Mouse (Mus musculus) olfactory bulb, adult 2 months (tissue): ENCODE data around the gene Ptpn6. TPM values are rescaled to one million over a fixed set of nuclear protein-coding genes. Genes with fewer than 3 reads are reported as not detected.

Experiments
- H3K27ac ChIP-seq: fragments of 200-500 bp; 2 replicates; pipeline ENCODE4 v1.5.1; 2012; ENCODE audit warnings: low read depth, low read length; ENCODE audit not compliant: insufficient read depth
- H3K4me1 ChIP-seq: fragments of 200-500 bp; 2 replicates; pipeline ENCODE4 v1.6.1; 2012; ENCODE audit warnings: low read length; ENCODE audit not compliant: control insufficient read depth, insufficient read depth
- H3K4me3 ChIP-seq: fragments of 200-500 bp; 2 replicates; pipeline ENCODE4 v1.5.1; 2012; ENCODE audit warnings: mild to moderate bottlenecking, low read depth, low read length, moderate library complexity; ENCODE audit not compliant: insufficient read depth
- CTCF ChIP-seq: fragments of 200-500 bp; IDR thresholded peaks from 2 replicates; pipeline ENCODE4 v1.5.1; 2012; ENCODE audit warnings: low read depth, mild to moderate bottlenecking, low read length, moderate library complexity; ENCODE audit not compliant: insufficient read depth
- POLR2A ChIP-seq: fragments of 200-500 bp; IDR thresholded peaks from 2 replicates; pipeline ENCODE4 v1.6.1; 2012; ENCODE audit warnings: mild to moderate bottlenecking, low read depth, low read length, moderate library complexity; ENCODE audit not compliant: insufficient read depth
- WGBS: fragments of 180-500 bp; shearing (Covaris S2); methylation state at CpG from one replicate; pipeline ENCODE4 v1.1.7; 2018; 5-methylcytosine and 5-hydroxymethylcytosine counted together
- polyA plus RNA-seq: library from polyadenylated mRNA; stranded (reverse); fragments of >200 nt; gene quantifications from 2 replicates; pipeline ENCODE4 v1.2.4, GENCODE M21; 2012; ENCODE audit warnings: low replicate concordance; ENCODE audit not compliant: missing spikeins, insufficient read depth, insufficient read length

Gene Ptpn6
- polyA plus RNA-seq, result not detected in 2 replicates

GRCm38 (mm10) chr6:124738511-124739023 is at the start of gene Ptpn6:
TSS of gene Ptpn6 (minus strand) at chr6:124738714.
- peaks cover 25% of the 10 kb centered on the region for H3K4me1 ChIP-seq
- WGBS, result 40% methylated on average over 15 of the region's 15 CpGs

GRCm38 (mm10) chr6:124787722-124788121 is 49.2 kb upstream of the Ptpn6 start:
- no peak for TF ChIP-seq CTCF
- no peak for TF ChIP-seq POLR2A
- Histone ChIP-seq H3K4me3 (no peak overlapping the region), H3K4me1 (no peaks in the 10 kb centered on the region), H3K27ac (no peak overlapping the region)
- 80% methylated on average over 10 of the region's 10 CpGs for WGBS

More at GRCm38 (mm10) chr6:124738511-124739023, at the start of gene Ptpn6:
- no peak for TF ChIP-seq CTCF
- TF ChIP-seq POLR2A, result no peak
- Histone ChIP-seq H3K27ac (no peak within 1 kb of the TSS), H3K4me3 (no peak within 1 kb of the TSS)

GRCm38 (mm10) chr6:124786756-124787420 is 48.4 kb upstream of the Ptpn6 start:
- 47% methylated on average over 8 of the region's 8 CpGs for WGBS

GRCm38 (mm10) chr6:124782436-124782835 is 43.9 kb upstream of the Ptpn6 start:
- TF ChIP-seq CTCF (no peak), POLR2A (no peak)
- no peak overlapping the region for H3K27ac ChIP-seq
- peaks cover 18% of the 10 kb centered on the region for H3K4me1 ChIP-seq
- H3K4me3 ChIP-seq, result no peak overlapping the region
- WGBS, result 24% methylated on average over 6 of the region's 6 CpGs

More at GRCm38 (mm10) chr6:124786756-124787420, 48.4 kb upstream of the Ptpn6 start:
- H3K27ac ChIP-seq, result no peak overlapping the region
- peaks cover 4% of the 10 kb centered on the region; the same call in 1 of the 2 replicates for H3K4me1 ChIP-seq
- no peak overlapping the region for H3K4me3 ChIP-seq
- TF ChIP-seq CTCF, result no peak
- TF ChIP-seq POLR2A, result no peak

DNA sequence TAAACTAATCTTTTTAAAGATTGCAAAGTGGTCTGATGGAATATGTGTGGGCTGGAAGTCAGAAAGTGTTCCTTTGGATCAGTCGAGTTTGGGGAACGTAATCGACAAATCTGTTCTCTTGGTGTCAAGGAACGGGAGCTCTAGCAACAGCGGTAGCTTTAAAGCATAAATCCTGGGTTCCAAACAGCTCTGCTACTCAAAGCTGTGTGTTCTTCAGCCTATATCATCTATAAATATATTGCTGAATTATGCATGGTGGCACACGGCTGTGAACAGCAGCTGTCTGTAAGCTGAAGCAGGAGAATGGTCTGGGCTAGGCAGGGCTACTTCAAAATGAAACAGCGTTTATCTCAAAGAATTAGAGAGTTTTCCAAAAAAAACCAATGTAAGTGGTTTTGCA is 42.4 kb upstream of the Ptpn6 start:
- Histone ChIP-seq H3K27ac (no peak overlapping the region), H3K4me3 (no peak overlapping the region), H3K4me1 (peaks cover 18% of the 10 kb centered on the region)
- no peak for TF ChIP-seq CTCF
- no peak for TF ChIP-seq POLR2A
- WGBS, result 66% methylated on average over 7 of the region's 7 CpGs

- Histone ChIP-seq H3K27ac (peak overlapping the region; percentile 55; the same call in 1 of the 2 replicates), H3K4me3 (peak overlapping the region; percentile 28), H3K4me1 (peaks cover 18% of the 10 kb centered on the region)
- TF ChIP-seq POLR2A (no peak), CTCF (no peak)
- 11% methylated on average over 10 of the region's 10 CpGs for WGBS
These were observed 41.5 kb upstream of the Ptpn6 start for GRCm38 (mm10) chr6:124779984-124780416.

DNA sequence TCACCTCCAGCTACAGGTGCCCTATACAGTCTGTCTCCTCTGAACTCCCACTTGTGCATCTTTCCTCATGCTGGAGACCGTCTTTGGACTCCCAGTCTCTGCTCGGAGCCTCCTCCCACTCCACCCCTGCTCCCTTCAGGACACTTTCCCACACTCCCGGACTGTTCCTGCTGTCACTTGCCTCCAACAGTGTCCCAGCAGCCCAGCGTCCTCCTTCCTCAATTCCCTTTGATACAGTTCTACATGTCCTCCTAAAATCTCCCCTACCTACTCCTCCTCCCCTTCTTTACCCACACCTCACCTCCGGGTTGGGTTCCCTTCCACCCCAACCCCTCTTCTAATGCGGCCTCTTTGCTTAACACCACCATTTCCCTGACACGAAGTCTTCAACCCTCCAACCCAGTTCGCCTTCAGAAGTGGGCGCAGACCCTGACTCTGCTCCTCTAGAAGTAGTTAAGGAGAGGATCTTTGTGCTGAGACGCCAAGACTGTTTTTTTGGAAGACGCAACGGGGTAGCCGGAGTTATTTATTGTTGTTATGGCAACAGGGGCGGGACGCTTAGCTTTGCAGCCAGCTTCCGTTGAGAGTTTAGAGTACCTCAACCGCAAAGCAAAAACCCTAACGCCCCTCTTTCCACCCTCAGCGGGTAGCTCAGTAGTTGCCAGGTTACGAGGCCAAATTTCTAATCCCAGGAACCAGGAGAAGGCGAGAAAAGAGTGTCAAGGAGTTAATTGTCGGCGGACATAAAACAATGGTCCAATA is 40.9 kb upstream of the Ptpn6 start, which contains the start of gene Lrrc23:
Gene Lrrc23, minus strand, starts transcription at position 506 of the 762 bp plus-strand sequence.
- peak within 1 kb of the TSS; percentile 55; the same call in 1 of the 2 replicates for H3K27ac ChIP-seq

DNA sequence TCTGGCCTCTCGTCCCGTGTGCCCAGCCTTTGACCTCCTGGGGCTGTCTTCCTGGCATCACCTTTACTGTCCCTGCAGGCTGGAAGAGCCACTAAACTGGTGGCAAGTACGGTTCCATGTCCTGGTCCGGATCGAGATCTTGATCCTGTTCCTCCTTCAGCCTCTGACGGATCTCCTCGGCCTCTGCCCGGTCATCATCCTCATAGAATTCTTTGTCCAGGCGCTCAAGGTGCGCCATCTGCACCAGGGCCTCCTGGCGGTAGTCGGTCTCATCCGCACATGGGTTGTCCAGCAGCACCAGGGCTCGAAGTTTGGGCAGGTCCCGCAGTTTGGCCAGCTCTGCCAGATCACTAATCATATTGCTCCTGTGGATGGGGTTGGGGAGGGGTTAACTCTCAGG is 32.0 kb upstream of the Ptpn6 start:
- TF ChIP-seq POLR2A, result no peak
- no peak for TF ChIP-seq CTCF
- 93% methylated on average over 15 of the region's 15 CpGs for WGBS
- Histone ChIP-seq H3K4me1 (peaks cover 39% of the 10 kb centered on the region), H3K27ac (peak overlapping the region; percentile 87; the same call in 1 of the 2 replicates), H3K4me3 (no peak overlapping the region)

More for the DNA sequence above, 40.9 kb upstream of the Ptpn6 start, which contains the start of gene Lrrc23:
- Histone ChIP-seq H3K4me1 (peaks cover 18% of the 10 kb centered on the region), H3K4me3 (peak within 1 kb of the TSS; percentile 28)
- TF ChIP-seq CTCF (no peak), POLR2A (no peak)
- 1% methylated on average over 23 of the region's 23 CpGs for WGBS
